Mouse (Mus musculus): ENCODE measurements around the gene Nrxn3. TPM values are rescaled to one million over a fixed set of nuclear protein-coding genes. Genes with fewer than 3 reads are reported as not detected.

The Nrxn3 gene
- polyA plus RNA-seq, 1 experiment: 0.47 TPM

- TF ChIP-seq CTCF (IDR thresholded peaks at IDR 0.05; ENCODE audit: extremely low read depth, insufficient read length, insufficient replicate concordance, low read depth, low read length) (no peak), POLR2A (IDR thresholded peaks at IDR 0.05; ENCODE audit: low read depth, low read length) (no peak)
- no peaks in the 10 kb centered on the region for H3K4me1 ChIP-seq (ENCODE audit: control insufficient read depth, insufficient read depth, insufficient read length, low read length)
- H3K27ac ChIP-seq (ENCODE audit: insufficient read depth, low read depth, low read length): no peak overlapping the region
- H3K36me3 ChIP-seq (ENCODE audit: control insufficient read depth, insufficient read depth, low read length): no peaks in the 10 kb centered on the region
- H3K4me3 ChIP-seq (ENCODE audit: low read depth, low read length): no peak overlapping the region
- H3K27me3 ChIP-seq (ENCODE audit: control insufficient read depth, insufficient read depth, low read length): no peaks in the 10 kb centered on the region
- 48% methylated on average over 4 of the region's 4 CpGs for WGBS
These were observed 405.9 kb downstream of the Nrxn3 start for GRCm38 (mm10) chr12:89128602-89129001.

- no peak for TF ChIP-seq POLR2A (IDR thresholded peaks at IDR 0.05; ENCODE audit: low read depth, low read length)
- TF ChIP-seq CTCF (IDR thresholded peaks at IDR 0.05; ENCODE audit: extremely low read depth, insufficient read length, insufficient replicate concordance, low read depth, low read length): no peak
- 53% methylated on average over 9 of the region's 9 CpGs for WGBS
These were observed 406.6 kb downstream of the Nrxn3 start for GRCm38 (mm10) chr12:89129139-89129907.

GRCm38 (mm10) chr12:89134333-89134732 is 411.7 kb downstream of the Nrxn3 start:
- H3K27me3 ChIP-seq (ENCODE audit: control insufficient read depth, insufficient read depth, low read length): no peaks in the 10 kb centered on the region
- no peak for TF ChIP-seq CTCF (IDR thresholded peaks at IDR 0.05; ENCODE audit: extremely low read depth, insufficient read length, insufficient replicate concordance, low read depth, low read length)
- TF ChIP-seq POLR2A (IDR thresholded peaks at IDR 0.05; ENCODE audit: low read depth, low read length): no peak
- 66% methylated on average over 2 of the region's 2 CpGs for WGBS
- no peak overlapping the region for H3K27ac ChIP-seq (ENCODE audit: insufficient read depth, low read depth, low read length)
- H3K4me1 ChIP-seq (ENCODE audit: control insufficient read depth, insufficient read depth, insufficient read length, low read length): no peaks in the 10 kb centered on the region
- no peak overlapping the region for H3K4me3 ChIP-seq (ENCODE audit: low read depth, low read length)
- H3K36me3 ChIP-seq (ENCODE audit: control insufficient read depth, insufficient read depth, low read length): no peaks in the 10 kb centered on the region

More at GRCm38 (mm10) chr12:89129139-89129907, 406.6 kb downstream of the Nrxn3 start:
- Histone ChIP-seq H3K4me1 (ENCODE audit: control insufficient read depth, insufficient read depth, insufficient read length, low read length) (no peaks in the 10 kb centered on the region), H3K36me3 (ENCODE audit: control insufficient read depth, insufficient read depth, low read length) (no peaks in the 10 kb centered on the region), H3K27ac (ENCODE audit: insufficient read depth, low read depth, low read length) (no peak overlapping the region), H3K27me3 (ENCODE audit: control insufficient read depth, insufficient read depth, low read length) (no peaks in the 10 kb centered on the region), H3K4me3 (ENCODE audit: low read depth, low read length) (no peak overlapping the region)

GRCm38 (mm10) chr12:89134774-89135307 is 412.2 kb downstream of the Nrxn3 start:
- Histone ChIP-seq H3K36me3 (ENCODE audit: control insufficient read depth, insufficient read depth, low read length) (no peaks in the 10 kb centered on the region), H3K27me3 (ENCODE audit: control insufficient read depth, insufficient read depth, low read length) (no peaks in the 10 kb centered on the region), H3K4me1 (ENCODE audit: control insufficient read depth, insufficient read depth, insufficient read length, low read length) (no peaks in the 10 kb centered on the region), H3K27ac (ENCODE audit: insufficient read depth, low read depth, low read length) (no peak overlapping the region), H3K4me3 (ENCODE audit: low read depth, low read length) (no peak overlapping the region)
- 66% methylated on average over 8 of the region's 8 CpGs for WGBS
- TF ChIP-seq POLR2A (IDR thresholded peaks at IDR 0.05; ENCODE audit: low read depth, low read length) (no peak), CTCF (IDR thresholded peaks at IDR 0.05; ENCODE audit: extremely low read depth, insufficient read length, insufficient replicate concordance, low read depth, low read length) (no peak)

GRCm38 (mm10) chr12:89148974-89149411 is 426.3 kb downstream of the Nrxn3 start:
- 28% methylated on average over 3 of the region's 3 CpGs for WGBS
- TF ChIP-seq CTCF (IDR thresholded peaks at IDR 0.05; ENCODE audit: extremely low read depth, insufficient read length, insufficient replicate concordance, low read depth, low read length) (no peak), POLR2A (IDR thresholded peaks at IDR 0.05; ENCODE audit: low read depth, low read length) (no peak)
- H3K27ac ChIP-seq (ENCODE audit: insufficient read depth, low read depth, low read length): no peak overlapping the region
- no peak overlapping the region for H3K4me3 ChIP-seq (ENCODE audit: low read depth, low read length)
- H3K4me1 ChIP-seq (ENCODE audit: control insufficient read depth, insufficient read depth, insufficient read length, low read length): no peaks in the 10 kb centered on the region
- H3K27me3 ChIP-seq (ENCODE audit: control insufficient read depth, insufficient read depth, low read length): no peaks in the 10 kb centered on the region
- H3K36me3 ChIP-seq (ENCODE audit: control insufficient read depth, insufficient read depth, low read length): no peaks in the 10 kb centered on the region

GRCm38 (mm10) chr12:89149455-89149854 is 426.8 kb downstream of the Nrxn3 start:
- Histone ChIP-seq H3K4me1 (ENCODE audit: control insufficient read depth, insufficient read depth, insufficient read length, low read length) (no peaks in the 10 kb centered on the region), H3K4me3 (ENCODE audit: low read depth, low read length) (no peak overlapping the region), H3K27me3 (ENCODE audit: control insufficient read depth, insufficient read depth, low read length) (no peaks in the 10 kb centered on the region), H3K36me3 (ENCODE audit: control insufficient read depth, insufficient read depth, low read length) (no peaks in the 10 kb centered on the region), H3K27ac (ENCODE audit: insufficient read depth, low read depth, low read length) (no peak overlapping the region)
- WGBS: 57% methylated on average over 2 of the region's 2 CpGs
- no peak for TF ChIP-seq POLR2A (IDR thresholded peaks at IDR 0.05; ENCODE audit: low read depth, low read length)
- no peak for TF ChIP-seq CTCF (IDR thresholded peaks at IDR 0.05; ENCODE audit: extremely low read depth, insufficient read length, insufficient replicate concordance, low read depth, low read length)

- Histone ChIP-seq H3K4me3 (ENCODE audit: low read depth, low read length) (no peak overlapping the region), H3K4me1 (ENCODE audit: control insufficient read depth, insufficient read depth, insufficient read length, low read length) (no peaks in the 10 kb centered on the region), H3K36me3 (ENCODE audit: control insufficient read depth, insufficient read depth, low read length) (no peaks in the 10 kb centered on the region), H3K27ac (ENCODE audit: insufficient read depth, low read depth, low read length) (no peak overlapping the region), H3K27me3 (ENCODE audit: control insufficient read depth, insufficient read depth, low read length) (no peaks in the 10 kb centered on the region)
- WGBS: 52% methylated on average over 9 of the region's 9 CpGs
- TF ChIP-seq POLR2A (IDR thresholded peaks at IDR 0.05; ENCODE audit: low read depth, low read length) (no peak), CTCF (IDR thresholded peaks at IDR 0.05; ENCODE audit: extremely low read depth, insufficient read length, insufficient replicate concordance, low read depth, low read length) (no peak)
These were observed 433.5 kb downstream of the Nrxn3 start for GRCm38 (mm10) chr12:89156086-89156757.
